In the genomic region with DNA sequence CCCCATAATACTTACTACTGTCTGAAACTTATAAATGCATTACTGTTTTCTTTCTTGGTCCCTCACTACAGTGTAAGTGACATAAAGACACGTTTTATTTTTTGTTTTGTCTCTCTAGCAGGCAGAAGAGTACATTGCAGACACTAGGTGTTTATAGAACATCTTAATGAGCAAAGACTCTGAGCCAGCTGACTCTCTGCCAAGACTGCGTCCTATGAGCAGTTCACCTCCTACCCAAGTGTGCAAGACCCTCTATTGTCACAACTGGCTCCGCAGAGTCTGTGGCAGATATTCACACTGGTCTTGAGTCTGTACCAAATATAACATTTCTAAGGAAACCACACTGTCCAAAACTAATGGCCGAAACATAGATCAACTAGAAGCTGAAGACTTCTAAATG, we compare ENCODE assay signal across 22 mouse cellular contexts.
DNase-seq lines count a peak whose midpoint lies in the region; ATAC-seq and TF ChIP-seq lines count a peak whose summit lies in the region.
"Had no signal": no experiment of that assay in that cellular context is flagged by ENCODE, and none has a peak within 500 bp of the region (broad histone marks: within the 10 kb centered on the region; RNA-seq: fewer than 3 reads in every experiment).

No protein-coding gene starts in this region.

- WGBS in forebrain, embryonic 14.5 days = 53% methylated on average over 4 of the region's 4 CpGs
- WGBS in forebrain, embryonic 13.5 days = 68% methylated on average over 4 of the region's 4 CpGs
- 40% methylated on average over 4 of the region's 4 CpGs for WGBS in hindbrain, postnatal 0 days
- 81% methylated on average over 4 of the region's 4 CpGs for WGBS in hindbrain, embryonic 10.5 days

- no peak overlapping the region for H3K9ac ChIP-seq in forebrain, embryonic 14.5 days (ENCODE audit: low read length)
- H3K9ac ChIP-seq in forebrain, embryonic 13.5 days = no peak overlapping the region
- H3K9ac ChIP-seq in hindbrain, postnatal 0 days (replicated peaks; ENCODE audit: low read length) = no peak overlapping the region
- H3K9ac ChIP-seq: embryonic facial prominence, embryonic 12.5 days; forebrain, postnatal 0 days; heart, embryonic 15.5 days; hindbrain, embryonic 15.5 days had no signal

- no peaks in the 10 kb centered on the region for H3K27me3 ChIP-seq in forebrain, embryonic 14.5 days (replicated peaks; ENCODE audit: control insufficient read depth, insufficient read depth, low read length)
- no peaks in the 10 kb centered on the region for H3K27me3 ChIP-seq in forebrain, embryonic 13.5 days
- no peaks in the 10 kb centered on the region for H3K27me3 ChIP-seq in hindbrain, postnatal 0 days (ENCODE audit: insufficient read depth, low read length)
- H3K27me3 ChIP-seq in hindbrain, embryonic 10.5 days (ENCODE audit: insufficient read depth, poor library complexity, severe bottlenecking) = no peaks in the 10 kb centered on the region
- H3K27me3 ChIP-seq: embryonic facial prominence, embryonic 12.5 days; heart, embryonic 15.5 days; hindbrain, embryonic 15.5 days had no signal

- TF ChIP-seq CTCF in hindbrain, postnatal 0 days (IDR thresholded peaks at IDR 0.05; ENCODE audit: low read depth) = no peak

- no peak overlapping the region for H3K27ac ChIP-seq in forebrain, embryonic 14.5 days (ENCODE audit: low read depth, low read length)
- no peak overlapping the region for H3K27ac ChIP-seq in forebrain, embryonic 13.5 days
- H3K27ac ChIP-seq in hindbrain, postnatal 0 days = no peak overlapping the region
- H3K27ac ChIP-seq in hindbrain, embryonic 10.5 days = no peak overlapping the region
- H3K27ac ChIP-seq: embryonic facial prominence, embryonic 12.5 days; heart, adult 2 months; heart, embryonic 15.5 days; hindbrain, embryonic 15.5 days had no signal

- H3K36me3 ChIP-seq in forebrain, embryonic 14.5 days (ENCODE audit: control insufficient read depth, insufficient read depth, low read length) = no peaks in the 10 kb centered on the region
- H3K36me3 ChIP-seq in forebrain, embryonic 13.5 days (ENCODE audit: poor library complexity, severe bottlenecking) = no peaks in the 10 kb centered on the region
- no peaks in the 10 kb centered on the region for H3K36me3 ChIP-seq in hindbrain, postnatal 0 days (ENCODE audit: insufficient read depth, low read length)
- H3K36me3 ChIP-seq in hindbrain, embryonic 10.5 days = 0 out of 2 replicates have a peak, but pooled peaks cover 3% of the 10 kb centered on the region
- H3K36me3 ChIP-seq: embryonic facial prominence, embryonic 12.5 days; G1E; heart, embryonic 15.5 days; hindbrain, embryonic 15.5 days had no signal

- no peak for ATAC-seq in forebrain, embryonic 14.5 days
- ATAC-seq in forebrain, embryonic 13.5 days = no peak
- no peak for ATAC-seq in hindbrain, postnatal 0 days
- ATAC-seq: CD4-positive, CD25-positive, alpha-beta regulatory T cell, adult 4 months; forebrain, postnatal 0 days had no signal

- peak; percentile 25 for DNase-seq in forebrain, embryonic 14.5 days (ENCODE audit: low spot score)
- DNase-seq in hindbrain, postnatal 0 days (ENCODE audit: low spot score) = peak; percentile 46
- DNase-seq in hindbrain, embryonic 10.5 days (ENCODE audit: low spot score) = no peak
- peak; percentile 12 for DNase-seq in lung, postnatal 14 days
- DNase-seq in lung, adult 18-20 months = no peak
- DNase-seq in brain, adult 2 months (ENCODE audit: low read depth, low spot score) = peak; percentile 20
- DNase-seq: adrenal gland, adult 8-10 months; adrenal gland, postnatal 36 days; B cell, adult 2 months; cerebellum, adult 11-12 months; cerebellum, adult 9-10 months; cerebellum, postnatal 25 days; forebrain, postnatal 0 days; gastrocnemius, postnatal 14 days; heart, adult 2 months; heart, postnatal 14 days had no signal

- no peak overlapping the region for H3K4me3 ChIP-seq in forebrain, embryonic 14.5 days (ENCODE audit: low read depth, low read length)
- no peak overlapping the region for H3K4me3 ChIP-seq in forebrain, embryonic 13.5 days
- no peak overlapping the region for H3K4me3 ChIP-seq in hindbrain, postnatal 0 days (ENCODE audit: low read length)
- no peak overlapping the region for H3K4me3 ChIP-seq in hindbrain, embryonic 10.5 days
- H3K4me3 ChIP-seq: embryonic facial prominence, embryonic 12.5 days; heart, adult 2 months; heart, embryonic 15.5 days; hindbrain, embryonic 15.5 days had no signal

- no peaks in the 10 kb centered on the region for H3K9me3 ChIP-seq in forebrain, embryonic 14.5 days (replicated peaks; ENCODE audit: control insufficient read depth, low read length)
- H3K9me3 ChIP-seq in forebrain, embryonic 13.5 days (replicated peaks) = no peaks in the 10 kb centered on the region
- H3K9me3 ChIP-seq in hindbrain, postnatal 0 days (ENCODE audit: low read length) = no peaks in the 10 kb centered on the region
- H3K9me3 ChIP-seq in hindbrain, embryonic 10.5 days = 0 out of 2 replicates have a peak, but pooled peaks cover 3% of the 10 kb centered on the region
- H3K9me3 ChIP-seq: heart, embryonic 15.5 days; hindbrain, embryonic 15.5 days had no signal

- H3K4me1 ChIP-seq in forebrain, embryonic 14.5 days (ENCODE audit: control insufficient read depth, insufficient read depth, low read length) = no peaks in the 10 kb centered on the region
- peaks cover 9% of the 10 kb centered on the region for H3K4me1 ChIP-seq in forebrain, embryonic 13.5 days
- no peaks in the 10 kb centered on the region for H3K4me1 ChIP-seq in hindbrain, postnatal 0 days (ENCODE audit: insufficient read depth, low read length)
- H3K4me1 ChIP-seq in hindbrain, embryonic 10.5 days (replicated peaks) = no peaks in the 10 kb centered on the region
- H3K4me1 ChIP-seq: embryonic facial prominence, embryonic 12.5 days; heart, embryonic 15.5 days had no signal

- no peak overlapping the region for H3K4me2 ChIP-seq in forebrain, embryonic 14.5 days (ENCODE audit: low read length)
- no peak overlapping the region for H3K4me2 ChIP-seq in forebrain, embryonic 13.5 days
- no peak overlapping the region for H3K4me2 ChIP-seq in hindbrain, postnatal 0 days (ENCODE audit: low read depth, low read length)
- H3K4me2 ChIP-seq: embryonic facial prominence, embryonic 12.5 days; heart, embryonic 15.5 days; hindbrain, embryonic 15.5 days had no signal

Comparison
In these comparisons a context has a peak if more than half of its experiments do, and no peak if none do; other contexts are left out.
1. DNase-seq: peak in forebrain, embryonic 14.5 days (single experiment), hindbrain, postnatal 0 days (single experiment), lung, postnatal 14 days (single experiment) and brain, adult 2 months (single experiment); none in hindbrain, embryonic 10.5 days (single experiment) and lung, adult 18-20 months (0 of 2).